Comparison of ENCODE assay signal across 8 mouse cellular contexts in the genomic region with DNA sequence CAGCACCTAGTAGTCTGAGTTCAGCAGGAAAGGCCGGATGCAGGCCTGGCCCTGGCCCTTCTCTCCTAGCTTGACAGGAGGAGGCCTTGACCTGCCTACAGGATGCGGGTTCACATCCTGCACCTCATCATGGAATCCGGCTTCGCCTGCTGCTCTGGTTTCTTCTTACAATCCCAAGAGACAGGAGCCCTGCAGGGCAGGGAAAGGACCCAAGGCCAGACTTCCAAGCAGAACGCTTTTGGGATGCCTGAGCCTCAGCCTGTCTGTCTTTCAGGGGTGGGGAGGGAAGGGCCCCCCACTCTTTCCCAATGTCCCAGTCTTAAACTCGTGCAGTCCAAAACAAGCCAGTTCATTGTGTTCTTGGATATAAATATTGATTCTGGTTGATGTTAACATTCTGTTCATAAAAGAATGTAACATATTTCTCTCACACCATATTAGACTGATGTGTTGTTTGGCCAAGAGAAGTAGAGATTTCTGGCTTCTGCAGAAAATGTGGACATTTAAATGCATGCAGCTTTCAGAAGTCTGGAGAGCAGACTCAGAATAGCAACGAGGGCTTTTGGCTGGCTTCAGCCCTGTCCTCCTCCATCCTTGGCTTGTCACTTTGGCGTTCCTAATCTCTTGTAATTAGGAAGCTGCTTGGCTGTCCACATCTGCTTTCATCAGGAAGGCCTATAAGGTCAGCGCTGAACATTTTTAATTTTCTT.
DNase-seq lines count a peak whose midpoint lies in the region; ATAC-seq lines count a peak whose summit lies in the region.

No protein-coding gene starts in this region.

- peaks cover 66% of the 10 kb centered on the region for H3K4me1 ChIP-seq in heart, embryonic 12.5 days (replicated peaks)
- H3K4me1 ChIP-seq in kidney, embryonic 14.5 days (ENCODE audit: control insufficient read depth, insufficient read depth, low read length): peaks cover 65% of the 10 kb centered on the region

- ATAC-seq in heart, embryonic 12.5 days (ENCODE audit: insufficient number of reproducible peaks, low FRiP score): peak; percentile 44; the same call in 1 of the 2 replicates
- ATAC-seq in kidney, embryonic 14.5 days (ENCODE audit: low FRiP score, low TSS enrichment): peak; percentile 28; the same call in 1 of the 2 replicates

- H3K27ac ChIP-seq in heart, embryonic 12.5 days (ENCODE audit: poor library complexity, severe bottlenecking): peak overlapping the region; percentile 98
- peak overlapping the region; percentile 96 for H3K27ac ChIP-seq in kidney, embryonic 14.5 days (ENCODE audit: low read depth, low read length)

- no peaks in the 10 kb centered on the region for H3K9me3 ChIP-seq in heart, embryonic 12.5 days (replicated peaks)
- H3K9me3 ChIP-seq in kidney, embryonic 14.5 days (ENCODE audit: control insufficient read depth, low read length): no peaks in the 10 kb centered on the region

- H3K36me3 ChIP-seq in heart, embryonic 12.5 days: no peaks in the 10 kb centered on the region
- H3K36me3 ChIP-seq in kidney, embryonic 14.5 days (ENCODE audit: control insufficient read depth, insufficient read depth, low read length): no peaks in the 10 kb centered on the region

- peak overlapping the region; percentile 76 for H3K4me2 ChIP-seq in heart, embryonic 12.5 days
- peak overlapping the region; percentile 79; the same call in 1 of the 2 replicates for H3K4me2 ChIP-seq in kidney, embryonic 14.5 days (replicated peaks; ENCODE audit: low read depth, low read length)

- peak overlapping the region; percentile 44; the same call in 1 of the 2 replicates for H3K4me3 ChIP-seq in heart, embryonic 12.5 days
- no peak overlapping the region for H3K4me3 ChIP-seq in kidney, embryonic 14.5 days (ENCODE audit: low read length)

- DNase-seq in NIH3T3 (ENCODE audit: low read depth): peak; percentile 51
- DNase-seq in brain, adult 2 months (ENCODE audit: low read depth, low spot score): peak; percentile 35
- DNase-seq in lung, postnatal 4 days: peak; percentile 64 to 85
- DNase-seq in frontal cortex, adult 2 months (ENCODE audit: extremely low spot score in 1 of 2, low spot score in 1 of 2): no peak
- no peak for DNase-seq in left cerebral cortex, adult 8-10 months (ENCODE audit: low spot score in 2 of 2)
- no peak for DNase-seq in cerebellum, adult 18-20 months

- H3K9ac ChIP-seq in heart, embryonic 12.5 days: no peak overlapping the region
- H3K9ac ChIP-seq in kidney, embryonic 14.5 days (ENCODE audit: low read depth, low read length): no peak overlapping the region

- H3K27me3 ChIP-seq in heart, embryonic 12.5 days (replicated peaks): no peaks in the 10 kb centered on the region
- H3K27me3 ChIP-seq in kidney, embryonic 14.5 days (ENCODE audit: control insufficient read depth, insufficient read depth, low read length): no peaks in the 10 kb centered on the region

- WGBS in heart, embryonic 12.5 days: 36% methylated on average over 9 of the region's 9 CpGs
- 42% methylated on average over 9 of the region's 9 CpGs for WGBS in kidney, embryonic 14.5 days

Comparison
In these comparisons a context has a peak if more than half of its experiments do, and no peak if none do; other contexts are left out.
1. DNase-seq: peak in NIH3T3 (single experiment), brain, adult 2 months (single experiment) and lung, postnatal 4 days (2 of 2); none in frontal cortex, adult 2 months (0 of 2), left cerebral cortex, adult 8-10 months (0 of 2) and cerebellum, adult 18-20 months (0 of 2).